Mouse (Mus musculus): ENCODE data around the gene Plekhg5.

GRCm38 (mm10) chr4:152162748-152163147 is 90.5 kb downstream of the Plekhg5 start:
- TF ChIP-seq CTCF (conservative IDR thresholded peaks at IDR 0.05; ENCODE audit: insufficient read depth, insufficient read length, low read depth, low read length) (no peak), POLR2A (IDR thresholded peaks at IDR 0.05; ENCODE audit: low read depth, low read length) (no peak)

All from kidney, adult 2 months (tissue).